Mouse (Mus musculus) left cerebral cortex, postnatal 36 days (tissue): ENCODE measurements around the gene Ube2e3. TPM values are rescaled to one million over a fixed set of nuclear protein-coding genes. Genes with fewer than 3 reads are reported as not detected.

Experiments used
- DNase-seq, 2 experiments: peaks; one replicate each; pipeline ENCODE4 v3.0.0; 2021 to 2022; ENCODE audit warnings: low spot score in 2 of 2, mixed read lengths in 1 of 2
- intact Hi-C: fragments of 180-260 bp; cut with DNase I; formaldehyde crosslinking; loops from one replicate; pipeline ENCODE4 v1.15.1; 2025
- total RNA-seq, 2 experiments: library from RNA; stranded (reverse); gene quantifications; 2 replicates each; pipeline ENCODE4 v1.2.3; 2021

The Ube2e3 gene
- total RNA-seq: 100 to 1,000 TPM; 102 to 110 TPM

GRCm38 (mm10) chr2:78867726-78868510 lies at the start of gene Ube2e3:
Gene Ube2e3, plus strand, starts transcription at chr2:78868124.
- DNase-seq: no peak
- intact Hi-C loops: loop anchor here (1.0 kb wide), 1 partner anchor 820 kb away; no protein-coding TSS in a partner anchor

DNA sequence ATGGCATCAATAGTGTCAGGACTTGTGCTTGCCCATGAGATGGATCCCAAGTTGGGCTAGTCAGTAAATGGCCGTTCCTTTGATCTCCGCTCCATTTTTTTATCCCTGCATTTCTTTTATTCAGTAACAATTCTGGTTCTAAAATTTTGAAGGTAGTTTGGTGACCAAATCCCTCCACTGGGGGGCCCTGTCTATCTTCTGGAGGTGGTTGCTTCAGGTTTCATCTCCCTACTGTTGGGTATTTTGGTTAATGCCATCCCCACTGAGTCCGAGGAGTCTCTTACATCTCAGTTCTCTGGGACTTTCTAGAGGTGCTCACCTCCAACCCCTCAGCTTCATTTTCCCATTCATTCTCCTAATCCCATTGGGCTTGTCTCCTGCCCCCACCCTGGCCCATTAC lies 38.0 kb upstream of the Ube2e3 start:
- intact Hi-C loops: no loop called here
- no peak for DNase-seq

GRCm38 (mm10) chr2:78841494-78842224 lies 26.3 kb upstream of the Ube2e3 start:
- intact Hi-C loops: no loop called here
- no peak for DNase-seq

DNA sequence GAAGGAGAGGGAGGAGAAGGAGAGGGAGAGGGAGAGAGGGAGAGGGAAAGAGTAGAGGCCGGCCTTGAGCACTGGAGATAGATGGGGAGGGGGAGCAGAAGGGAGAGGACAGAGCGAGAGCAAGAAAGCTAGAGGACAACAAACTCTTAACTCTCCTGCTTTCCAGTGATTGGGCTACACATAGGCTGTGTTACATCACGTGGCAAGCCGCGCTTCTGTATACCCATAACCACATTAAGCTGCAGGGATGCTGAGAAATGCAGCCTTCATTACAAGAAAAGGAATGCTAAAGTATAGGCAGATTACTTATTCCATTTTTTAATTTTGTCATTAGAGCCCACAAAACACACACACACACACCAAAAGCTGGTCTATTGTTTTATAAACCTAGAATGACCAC lies 23.6 kb upstream of the Ube2e3 start:
- intact Hi-C loops: no loop called here
- DNase-seq: no peak

GRCm38 (mm10) chr2:78845274-78845673 lies 22.6 kb upstream of the Ube2e3 start:
- intact Hi-C loops: no loop called here
- no peak for DNase-seq

- no peak for DNase-seq
- intact Hi-C loops: no loop called here
Observed at GRCm38 (mm10) chr2:78845717-78846116, 22.2 kb upstream of the Ube2e3 start.

DNA sequence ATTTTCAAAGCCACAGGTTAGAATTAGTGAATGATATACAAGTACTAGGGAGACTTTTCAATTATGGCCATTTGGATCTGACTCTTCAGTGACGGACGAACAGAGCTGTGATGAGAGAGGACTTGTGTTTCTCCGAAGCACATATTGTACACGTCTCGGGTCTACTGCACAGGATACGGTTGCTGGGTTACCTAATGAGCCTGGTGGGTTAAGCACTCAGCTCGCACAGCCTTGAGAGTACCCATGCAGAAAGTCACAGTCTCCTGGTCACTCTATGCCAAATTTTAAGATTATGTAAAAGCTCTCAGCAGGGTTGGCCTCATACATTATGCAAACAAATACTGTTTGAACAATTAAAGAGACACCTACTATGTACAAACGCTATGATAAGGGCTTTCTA lies 13.6 kb upstream of the Ube2e3 start:
- intact Hi-C loops: no loop called here
- no peak for DNase-seq

GRCm38 (mm10) chr2:78858628-78859027 lies 9.3 kb upstream of the Ube2e3 start:
- DNase-seq: no peak
- intact Hi-C loops: no loop called here

DNA sequence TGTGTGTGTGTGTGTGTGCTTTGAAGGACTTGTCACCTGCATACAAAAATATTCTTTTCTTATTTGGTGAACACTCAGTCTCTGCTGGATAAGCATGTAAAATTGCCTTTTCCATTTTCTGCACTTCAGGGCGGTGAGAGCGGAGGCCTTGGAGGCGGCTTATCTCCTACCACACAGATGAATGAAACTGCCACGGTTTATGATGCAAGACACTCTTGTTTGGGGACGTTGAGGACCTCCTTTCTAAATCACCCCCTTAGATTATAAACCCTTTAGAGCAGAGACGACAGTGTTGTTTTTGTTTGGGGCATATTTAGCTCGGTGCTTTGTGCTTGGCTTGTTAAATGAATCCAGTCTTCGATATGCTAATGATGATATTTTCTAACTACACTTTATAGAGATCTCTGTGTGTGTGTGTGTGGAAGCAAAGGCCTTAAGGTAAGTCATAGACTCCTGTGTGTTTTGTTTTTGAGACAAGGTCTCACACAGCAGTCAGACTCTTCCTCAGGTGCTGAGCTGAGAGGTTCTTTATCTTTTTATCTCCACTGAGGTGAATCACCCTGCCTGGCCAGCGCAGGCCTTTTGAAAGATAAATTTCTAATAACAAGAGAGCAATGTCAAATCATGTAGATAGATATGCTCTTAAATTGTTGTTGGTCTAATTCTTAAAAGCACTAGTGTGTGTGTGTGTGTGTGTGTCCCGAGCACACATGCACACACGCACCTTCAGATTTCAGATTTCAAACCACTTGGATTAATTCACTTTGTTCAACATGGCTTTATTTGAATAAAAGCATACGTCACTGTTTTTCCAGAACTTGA lies 8.4 kb upstream of the Ube2e3 start:
- DNase-seq: no peak
- intact Hi-C loops: no loop called here

GRCm38 (mm10) chr2:78860088-78860372 lies 7.9 kb upstream of the Ube2e3 start:
- no peak for DNase-seq
- intact Hi-C loops: no loop called here

DNA sequence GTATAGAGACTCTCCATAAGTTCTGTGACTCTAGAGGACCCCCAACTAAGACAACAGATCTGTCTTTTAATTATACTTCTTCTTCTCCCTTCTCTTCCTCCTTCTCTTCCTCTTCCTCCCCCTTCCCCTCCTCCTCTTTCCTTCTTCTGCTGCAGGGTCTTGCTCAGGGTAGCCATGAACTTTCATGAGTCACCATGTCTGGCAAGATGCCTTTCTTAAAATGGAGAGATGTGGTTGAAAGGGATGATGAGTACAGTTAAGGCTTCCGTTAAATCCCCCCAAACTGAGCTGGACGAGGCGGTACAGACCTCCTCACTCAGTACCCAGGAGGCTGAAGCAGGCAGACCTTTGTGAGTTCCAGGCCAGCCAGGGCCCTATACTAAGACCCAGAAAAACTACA lies 3.8 kb upstream of the Ube2e3 start:
- intact Hi-C loops: no loop called here
- DNase-seq: no peak

GRCm38 (mm10) chr2:78864866-78865265 lies 3.1 kb upstream of the Ube2e3 start:
- intact Hi-C loops: no loop called here
- DNase-seq: no peak

DNA sequence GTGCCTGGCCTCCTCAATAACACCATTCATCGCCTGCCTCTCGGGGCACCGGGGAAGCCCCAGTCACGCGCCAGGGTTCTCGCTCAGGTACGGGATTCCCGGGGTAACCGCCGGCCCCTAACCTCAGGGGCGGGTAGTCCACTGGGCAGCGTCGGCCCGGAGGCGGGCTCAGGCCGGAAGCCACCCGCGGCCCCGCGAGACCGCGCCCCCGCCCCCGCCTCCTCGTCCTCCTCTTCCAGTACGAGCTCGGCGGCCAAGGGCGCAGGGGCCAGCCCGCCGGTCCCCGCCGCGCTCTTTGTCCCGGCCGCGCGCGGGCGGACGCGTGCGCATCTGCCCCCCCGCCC lies 559 bp downstream of the Ube2e3 start:
- intact Hi-C loops: loop anchor here (1.0 kb wide), 1 partner anchor 820 kb away; no protein-coding TSS in a partner anchor
- DNase-seq: peak; percentile 61 to 63

DNA sequence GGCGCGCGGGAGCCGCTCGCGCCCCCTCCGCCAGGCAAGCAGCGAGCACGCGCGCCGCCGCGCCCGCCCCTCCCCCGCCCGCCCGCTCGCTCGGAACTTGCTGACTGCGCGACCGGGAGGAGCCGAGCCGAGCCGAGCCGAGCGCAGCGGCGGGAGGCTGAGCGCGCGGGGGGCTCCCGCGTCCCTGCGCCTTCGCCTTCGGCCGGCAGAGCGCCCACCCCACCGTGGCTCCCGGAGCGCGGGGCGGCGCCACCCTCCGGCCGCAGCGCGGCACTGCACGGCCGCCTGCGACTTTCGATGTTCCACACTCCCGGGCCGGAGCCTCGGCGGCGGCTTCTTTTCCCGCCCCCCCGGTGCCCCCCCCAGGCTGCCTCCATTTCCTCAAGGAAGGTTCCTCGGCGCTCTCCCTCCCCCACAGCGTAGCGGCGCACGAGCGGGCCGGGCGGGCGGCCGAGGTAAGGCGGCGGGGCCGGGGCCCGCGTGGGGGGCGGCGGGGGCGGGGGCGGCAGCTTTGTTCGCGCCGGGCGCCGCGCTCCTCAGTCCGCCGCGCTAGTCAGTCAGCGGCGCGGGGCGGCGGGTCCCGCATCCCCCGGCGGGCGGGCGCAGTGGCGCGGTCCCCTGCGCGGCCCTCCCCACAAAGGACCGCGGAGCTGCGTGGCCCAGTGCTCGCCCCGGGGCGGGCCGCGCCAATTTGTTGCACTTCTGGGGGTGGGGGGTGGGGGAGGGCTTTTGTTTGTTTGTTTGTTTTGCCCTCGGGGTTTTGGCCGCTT lies 1.2 kb downstream of the Ube2e3 start:
- intact Hi-C loops: loop anchor here (1.0 kb wide), 1 partner anchor 821 kb away; no protein-coding TSS in a partner anchor
- DNase-seq: peak; percentile 82 to 88

DNA sequence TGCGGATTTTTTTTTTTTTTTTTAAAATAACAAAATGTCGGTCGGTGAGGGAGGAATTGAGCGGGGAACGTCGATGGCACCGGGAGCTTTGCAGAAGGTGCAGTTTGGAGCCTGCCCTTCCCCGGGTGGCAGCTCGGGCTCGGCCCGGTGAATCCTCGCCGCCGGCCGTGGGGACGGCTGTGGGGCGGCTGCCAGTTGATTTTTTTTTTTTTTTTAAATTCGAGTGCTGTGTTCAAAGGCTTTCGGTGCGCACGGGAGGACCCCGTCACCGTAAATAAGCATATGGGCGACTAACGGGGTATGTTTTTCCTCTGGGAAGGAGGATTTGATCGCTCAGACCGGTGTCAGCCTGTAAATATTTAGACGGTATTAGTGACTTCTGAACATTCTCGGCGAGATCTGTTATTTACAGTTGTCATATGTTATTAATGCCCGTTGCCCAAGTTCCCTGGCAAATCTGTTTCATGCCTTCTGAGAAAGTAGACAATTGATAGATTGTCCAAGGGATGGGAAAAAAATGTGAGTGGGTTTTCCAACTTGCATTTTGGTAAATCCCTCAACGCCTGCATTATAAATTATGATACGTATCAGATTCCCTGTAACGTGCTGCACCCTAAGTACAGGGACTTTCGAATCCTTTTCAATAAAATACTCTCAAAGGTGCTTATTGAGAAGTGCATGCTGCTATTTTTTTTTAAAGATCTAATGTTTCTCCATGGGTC lies 2.0 kb downstream of the Ube2e3 start:
- DNase-seq: peak; percentile 12 to 18
- intact Hi-C loops: loop anchor here (5.0 kb wide), 1 partner anchor 582 kb away; no protein-coding TSS in a partner anchor

- intact Hi-C loops: loop anchor here (5.0 kb wide), 1 partner anchor 582 kb away; no protein-coding TSS in a partner anchor
- DNase-seq: peak; percentile 21 to 24
Observed at GRCm38 (mm10) chr2:78870443-78871025, 2.6 kb downstream of the Ube2e3 start.

GRCm38 (mm10) chr2:78871971-78872860 lies 4.3 kb downstream of the Ube2e3 start:
- no peak for DNase-seq
- intact Hi-C loops: loop anchor here (5.0 kb wide), 1 partner anchor 580 kb away; no protein-coding TSS in a partner anchor
